Mouse (Mus musculus) liver, adult (tissue): ENCODE measurements around the gene Ipo13.

ENCODE experiments used
- GATA4 ChIP-seq: IDR thresholded peaks from 2 replicates; pipeline ENCODE4 v1.6.1; 2014; ENCODE audit warnings: mild to moderate bottlenecking, low read length; ENCODE audit not compliant: insufficient replicate concordance

Ipo13 gene

DNA sequence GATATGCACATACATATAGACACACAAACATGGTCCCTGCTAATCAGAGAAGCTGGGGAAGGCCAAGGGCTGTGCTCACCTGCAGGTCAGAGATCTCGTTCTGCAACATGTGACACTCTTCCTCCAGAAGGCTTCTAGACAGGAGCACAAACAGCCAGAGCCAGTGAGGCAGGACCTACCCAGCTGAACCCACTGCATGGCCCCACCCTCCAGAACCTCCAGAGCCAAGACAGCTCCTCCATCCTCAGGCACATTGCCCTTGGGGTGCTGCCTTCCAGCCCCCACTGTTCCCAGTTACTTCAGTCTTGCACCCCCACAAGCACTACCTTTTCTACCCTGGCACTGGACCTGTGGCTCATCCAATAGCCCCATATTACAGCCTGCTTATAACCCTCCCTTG lies 44.4 kb downstream of the Ipo13 start:
- no peak for TF ChIP-seq GATA4

DNA sequence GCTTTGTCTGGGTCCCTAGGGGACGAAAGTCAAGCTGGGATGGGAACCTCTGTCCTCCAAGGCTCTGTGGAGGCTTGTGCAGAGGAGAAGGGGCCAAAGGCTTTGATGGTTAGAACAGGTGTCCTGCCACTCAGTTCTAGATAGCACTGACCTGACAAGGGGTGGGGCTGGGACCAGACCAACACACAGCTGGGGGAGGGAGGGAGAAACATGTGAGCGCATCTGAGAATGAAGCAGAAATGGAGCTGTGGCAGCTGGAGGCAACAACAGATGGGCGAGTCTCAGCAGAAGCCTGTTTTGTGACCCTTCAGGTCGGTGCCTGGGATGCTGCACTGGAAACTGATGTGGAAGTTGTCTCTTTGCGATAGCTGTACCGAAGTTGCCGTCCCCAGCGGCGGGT lies 45.5 kb downstream of the Ipo13 start:
- TF ChIP-seq GATA4 = no peak

DNA sequence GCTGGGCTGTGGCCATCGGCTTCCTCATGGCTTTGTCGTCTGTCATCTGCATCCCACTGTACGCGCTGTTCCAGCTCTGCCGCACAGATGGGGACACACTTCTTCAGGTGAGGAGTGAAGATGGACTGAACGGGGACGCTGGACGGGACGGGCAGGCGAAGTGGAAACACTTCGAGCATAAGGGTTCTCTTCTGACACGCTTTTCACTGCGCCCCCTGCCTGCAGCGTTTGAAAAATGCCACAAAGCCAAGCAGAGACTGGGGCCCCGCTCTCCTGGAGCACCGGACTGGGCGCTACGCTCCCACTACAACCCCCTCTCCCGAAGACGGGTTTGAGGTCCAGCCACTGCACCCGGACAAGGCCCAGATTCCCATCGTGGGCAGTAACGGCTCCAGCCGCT lies 47.0 kb downstream of the Ipo13 start:
- no peak for TF ChIP-seq GATA4

DNA sequence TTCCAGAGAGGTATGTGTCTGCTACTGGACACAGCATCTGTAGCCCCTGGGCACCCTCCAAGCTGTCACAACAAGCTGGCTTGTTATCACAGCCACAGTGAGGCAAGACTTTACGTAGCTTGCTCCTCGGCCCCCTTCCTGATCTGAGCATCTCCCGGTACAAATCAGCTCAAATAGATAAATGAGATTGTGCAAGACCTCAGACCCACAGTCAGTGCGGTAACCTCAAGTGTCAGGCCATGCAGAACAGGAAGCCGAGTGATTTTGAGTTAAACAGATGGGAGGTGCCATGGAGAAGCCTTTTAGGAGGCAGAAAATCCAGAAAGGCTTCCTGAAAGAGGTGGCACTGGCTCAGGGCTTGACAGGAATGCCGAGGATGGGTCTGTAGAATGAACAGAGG lies 47.8 kb downstream of the Ipo13 start:
- TF ChIP-seq GATA4 = no peak

DNA sequence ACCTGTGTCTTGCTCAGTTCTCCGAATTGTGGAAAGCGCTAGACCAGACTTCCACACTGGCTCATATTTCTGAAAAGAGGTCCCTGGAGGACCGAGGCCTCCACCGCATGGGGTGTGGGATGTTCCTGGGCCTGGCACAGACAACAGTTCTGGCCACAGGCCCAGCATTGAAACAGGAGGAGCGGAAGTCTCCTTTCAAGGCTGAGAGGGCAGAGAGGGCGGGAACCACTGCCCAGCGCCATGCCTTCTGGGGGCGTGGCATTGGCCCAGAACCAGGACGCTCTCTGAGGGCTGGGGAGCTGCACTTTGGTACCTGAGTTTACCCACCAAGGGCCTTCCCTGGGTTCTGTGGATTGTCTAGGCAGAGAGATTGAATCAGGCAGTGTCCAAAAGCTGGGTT lies 48.7 kb downstream of the Ipo13 start:
- no peak for TF ChIP-seq GATA4

DNA sequence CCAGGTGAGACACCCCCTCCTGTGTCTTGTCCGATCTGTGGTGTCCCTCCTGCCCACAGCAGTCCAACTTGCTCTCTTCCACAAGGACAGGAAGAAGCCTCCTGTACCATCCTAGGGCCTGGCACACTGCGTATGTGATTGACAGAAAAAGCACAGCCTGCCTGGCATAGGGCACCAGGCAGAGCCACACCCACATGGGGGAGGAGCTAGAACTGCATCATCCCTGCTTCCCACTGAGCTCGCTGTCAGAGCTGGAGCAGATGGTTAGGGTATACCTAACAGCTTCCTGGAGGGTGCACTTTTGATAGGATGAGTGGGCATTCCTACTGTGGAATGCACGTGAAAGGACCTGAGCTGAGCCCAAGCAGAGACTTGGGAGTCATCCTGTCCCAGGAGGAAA lies 52.0 kb downstream of the Ipo13 start:
- TF ChIP-seq GATA4 = no peak

DNA sequence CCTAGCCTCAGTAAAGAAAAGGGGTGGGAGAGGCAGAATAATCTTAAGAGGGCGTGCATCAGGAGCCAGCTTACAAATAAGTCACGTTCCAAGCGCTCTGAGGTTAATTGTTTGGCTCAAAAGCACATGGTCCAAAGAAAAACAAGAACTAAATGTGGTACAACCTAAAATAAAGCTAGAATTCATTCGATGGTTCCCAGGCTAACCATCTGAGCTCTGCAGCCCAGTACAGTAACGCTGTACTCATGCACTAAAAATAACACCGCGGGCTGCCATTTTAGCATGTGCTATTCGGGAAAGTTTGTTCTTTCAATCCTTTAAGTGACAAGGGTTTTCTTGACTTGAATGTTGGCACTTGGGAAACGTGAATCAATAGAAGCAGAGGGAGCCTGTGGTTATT lies 54.2 kb downstream of the Ipo13 start:
- TF ChIP-seq GATA4 = no peak

DNA sequence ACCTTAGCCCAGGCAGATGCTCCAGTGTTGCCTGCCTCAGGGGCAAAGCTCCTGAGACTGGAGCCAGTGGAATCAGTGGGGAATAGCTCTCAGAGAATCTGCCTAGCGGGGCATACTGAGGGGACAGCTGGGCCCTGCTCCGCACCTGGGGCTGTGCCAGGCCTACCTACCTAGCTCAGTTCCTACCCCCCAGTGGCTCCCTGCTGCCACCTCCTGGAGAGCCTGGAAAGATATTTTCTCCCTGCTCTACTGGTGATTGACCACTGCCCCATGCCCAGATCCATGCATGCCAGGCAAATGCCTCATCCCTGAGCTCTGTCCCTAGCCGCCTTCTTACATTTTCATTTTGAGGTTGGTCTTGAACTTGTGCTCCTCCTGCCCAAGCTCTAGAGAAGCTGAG lies 56.0 kb downstream of the Ipo13 start:
- no peak for TF ChIP-seq GATA4

DNA sequence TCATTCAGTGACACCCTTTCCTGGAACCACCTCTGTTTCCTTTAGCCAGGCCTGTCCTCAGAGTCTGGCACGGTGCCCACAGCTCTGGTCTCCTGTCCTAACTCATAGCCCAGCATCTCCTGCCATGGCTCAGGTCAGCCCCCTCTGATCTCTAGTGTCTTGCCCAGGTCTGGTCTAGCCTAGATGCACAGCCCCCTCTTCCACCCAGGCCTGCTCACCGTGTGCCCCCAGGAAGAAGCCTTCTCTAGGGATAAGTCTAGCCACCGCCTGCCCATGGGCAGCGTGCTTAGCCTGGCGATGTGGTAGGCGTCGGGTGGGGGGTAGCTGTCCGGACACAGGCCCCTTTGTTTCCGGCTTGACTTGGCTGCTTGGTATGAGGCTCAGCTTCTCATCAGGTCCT lies 59.7 kb downstream of the Ipo13 start:
- TF ChIP-seq GATA4 = no peak

DNA sequence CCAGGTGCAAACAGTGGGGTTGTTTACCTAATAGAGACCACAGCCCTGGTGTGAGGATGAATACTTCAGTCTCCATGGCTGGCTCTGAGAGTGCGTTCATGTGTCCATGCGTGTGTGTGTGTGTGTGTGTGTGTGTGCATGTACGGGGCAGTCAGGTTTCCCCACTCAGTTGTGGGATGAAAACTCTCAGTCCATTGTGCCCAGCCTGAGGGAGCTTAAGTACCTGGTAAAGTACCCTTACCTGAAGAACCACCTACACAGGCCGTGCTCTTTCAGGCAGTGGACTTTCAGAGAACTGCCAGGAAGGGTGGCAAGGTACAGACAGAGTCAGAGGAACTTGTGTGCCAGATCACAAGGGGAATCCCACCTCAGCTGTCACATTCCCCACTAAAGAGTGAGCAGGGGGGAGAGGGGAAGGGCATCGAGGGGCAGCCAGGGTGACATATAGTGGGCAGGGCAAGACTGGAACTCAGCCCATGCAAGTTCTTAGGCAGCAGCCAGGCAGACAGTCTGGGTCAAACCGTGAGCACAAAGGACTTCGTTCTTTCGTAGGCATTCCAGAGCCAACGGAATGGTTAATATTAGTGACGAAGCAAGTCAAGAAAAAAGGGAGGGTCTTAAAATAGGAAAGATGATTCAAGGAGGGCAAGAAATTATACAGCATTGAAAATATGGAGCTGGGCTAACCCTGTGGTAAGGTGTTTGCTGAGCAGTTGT lies 62.5 kb downstream of the Ipo13 start:
- TF ChIP-seq GATA4 = no peak

DNA sequence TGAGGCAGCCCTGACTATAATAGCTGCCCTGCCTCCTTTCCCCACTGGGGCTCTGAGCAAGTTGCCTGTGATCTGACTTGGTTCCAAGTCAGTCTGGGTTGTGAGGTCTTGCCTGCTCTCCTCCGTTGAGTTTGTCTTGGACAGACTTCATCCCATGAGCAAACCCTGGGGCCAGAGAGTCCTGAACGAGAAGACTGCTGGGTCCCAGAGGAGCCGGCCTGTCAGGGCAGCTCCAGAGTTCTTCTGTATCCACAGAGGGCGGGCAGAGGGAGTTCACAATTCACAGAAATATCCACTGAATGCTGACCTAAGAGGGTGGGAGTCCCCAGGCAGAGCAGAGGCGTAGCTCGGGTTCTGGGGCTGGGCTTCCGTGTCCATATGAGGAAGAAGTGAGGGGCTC lies 63.9 kb downstream of the Ipo13 start:
- no peak for TF ChIP-seq GATA4

DNA sequence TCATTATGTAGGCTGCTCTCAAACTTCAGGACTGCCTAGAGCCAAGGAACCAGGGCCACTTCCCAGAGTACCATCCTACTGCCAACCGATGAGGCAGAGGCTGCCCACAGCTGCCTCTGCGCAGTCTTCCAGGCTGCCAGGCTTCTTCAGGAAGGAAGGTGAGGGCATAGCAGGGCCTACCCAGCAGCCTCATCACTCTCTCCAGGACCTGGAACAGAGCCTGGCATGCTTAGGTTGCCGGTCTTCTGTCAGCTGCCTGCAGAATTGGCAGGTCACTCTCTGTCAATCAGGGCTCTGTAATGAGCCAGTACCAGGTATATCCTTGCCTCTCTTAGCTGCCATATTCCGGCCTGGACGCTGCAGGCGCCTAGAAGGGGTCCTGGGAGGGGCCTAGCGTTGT lies 64.6 kb downstream of the Ipo13 start:
- no peak for TF ChIP-seq GATA4

DNA sequence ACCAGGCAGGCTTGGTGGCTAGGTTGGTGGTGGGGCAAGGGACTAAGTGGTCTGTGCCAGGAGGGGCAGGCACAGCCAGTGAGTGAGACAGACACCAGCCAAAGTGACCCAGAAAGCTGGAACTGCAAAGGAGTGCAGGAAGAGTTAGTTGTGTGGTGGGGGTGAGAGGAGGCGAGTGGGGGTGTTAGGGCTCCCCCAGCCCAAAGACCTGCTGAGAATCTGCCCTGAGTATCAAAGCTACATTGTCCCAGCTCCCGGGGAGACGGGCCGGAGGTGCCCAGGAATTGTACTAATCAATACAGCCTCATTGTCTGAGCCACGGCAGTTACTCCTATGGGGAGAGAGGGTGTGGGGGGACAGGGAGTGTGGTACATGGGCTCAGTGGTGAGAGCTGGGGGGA lies 65.3 kb downstream of the Ipo13 start:
- no peak for TF ChIP-seq GATA4

DNA sequence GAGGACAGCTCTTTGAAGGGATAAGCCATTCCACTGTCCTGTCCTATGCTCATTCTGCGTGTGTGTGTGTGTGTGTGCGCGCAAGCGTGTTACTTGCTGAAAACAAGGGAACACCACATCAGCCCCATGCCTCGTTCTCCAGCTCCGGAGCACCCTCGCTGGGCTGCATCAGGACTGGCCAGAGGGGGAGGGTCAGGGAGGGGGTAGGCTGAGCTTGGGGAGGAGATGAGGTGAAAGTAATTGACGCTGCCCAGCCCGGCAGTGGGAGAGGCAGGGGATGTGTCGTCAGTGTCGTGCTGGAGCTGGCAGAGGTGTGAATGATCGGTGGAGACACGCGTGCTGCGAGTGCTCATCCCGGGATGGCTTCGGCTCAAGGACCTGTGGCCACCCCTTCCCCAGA lies 65.7 kb downstream of the Ipo13 start:
- TF ChIP-seq GATA4 = no peak

DNA sequence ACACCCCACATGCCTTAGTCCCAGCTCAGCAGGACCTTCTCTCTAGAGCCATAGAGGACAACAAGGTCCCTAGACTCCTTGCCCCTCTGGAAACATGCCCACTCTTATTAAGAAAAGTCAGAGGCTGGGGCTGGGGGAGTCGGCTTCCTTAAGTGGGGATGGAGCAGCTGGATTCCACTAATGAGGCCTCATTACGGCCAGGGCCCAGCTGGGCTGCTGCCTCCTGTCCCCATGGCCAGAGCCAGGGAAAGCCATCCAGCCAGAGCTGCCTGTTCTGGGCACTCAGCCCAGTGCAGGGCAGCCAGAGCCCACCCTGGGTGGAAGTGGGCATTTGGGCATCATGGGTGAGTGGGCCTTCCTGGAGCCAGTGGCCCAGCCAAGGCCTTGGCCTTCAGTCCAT lies 67.8 kb downstream of the Ipo13 start:
- no peak for TF ChIP-seq GATA4

DNA sequence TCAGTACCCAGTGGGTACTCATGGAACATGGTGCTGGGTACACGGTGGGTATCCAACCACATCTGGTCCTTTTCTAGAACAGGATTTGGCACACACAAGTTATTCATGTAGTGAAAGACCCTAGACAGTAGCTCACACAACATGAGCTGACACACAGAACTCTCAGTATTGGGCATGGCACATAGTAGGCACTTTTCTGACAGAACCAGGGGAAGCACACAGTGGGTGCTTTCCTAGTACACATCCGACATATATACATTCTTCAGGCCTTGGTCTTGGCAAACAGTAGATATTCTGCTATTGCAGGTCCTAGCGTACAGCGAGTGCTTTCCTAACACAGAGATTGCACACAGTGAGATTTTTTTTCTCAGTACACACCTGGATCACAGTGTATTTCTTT lies 68.5 kb downstream of the Ipo13 start:
- no peak for TF ChIP-seq GATA4

DNA sequence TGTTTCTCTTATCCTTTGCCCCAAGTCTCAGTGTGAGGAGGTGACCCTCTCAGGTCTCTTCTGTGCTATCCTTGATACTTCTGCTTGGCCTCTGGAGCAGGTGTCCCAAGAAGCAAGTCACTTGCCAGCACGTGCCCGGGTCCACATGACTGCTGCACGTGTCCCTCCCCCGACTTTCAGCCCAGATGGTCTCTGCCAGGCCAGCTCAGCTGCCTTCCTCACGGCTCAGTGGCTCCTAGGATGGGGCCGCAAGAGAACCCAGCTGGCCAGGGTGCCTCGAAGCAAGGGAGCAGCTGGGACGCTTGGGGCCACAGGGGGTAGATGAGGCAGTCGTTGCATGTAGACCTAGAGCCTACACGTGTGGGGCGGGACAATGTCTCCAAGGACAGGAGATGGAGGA lies 69.5 kb downstream of the Ipo13 start:
- TF ChIP-seq GATA4 = no peak
